Mouse (Mus musculus) testis, adult 2 months (tissue): ENCODE measurements around the gene Ak2. TPM values are rescaled to one million over a fixed set of nuclear protein-coding genes. Genes with fewer than 3 reads are reported as not detected.

Experiments
- H3K27ac ChIP-seq: fragments of 200-500 bp; 2 replicates; pipeline ENCODE4 v1.5.1; 2012; ENCODE audit warnings: low read depth, low read length; ENCODE audit not compliant: control insufficient read depth, insufficient read depth
- H3K27me3 ChIP-seq: fragments of 200-500 bp; 2 replicates; pipeline ENCODE4 v1.6.1; 2012; ENCODE audit warnings: mild to moderate bottlenecking, low read length, moderate library complexity; ENCODE audit not compliant: control insufficient read depth, insufficient read depth
- H3K36me3 ChIP-seq: fragments of 200-500 bp; 2 replicates; pipeline ENCODE4 v1.6.1; 2012; ENCODE audit warnings: mild to moderate bottlenecking, low read length; ENCODE audit not compliant: control insufficient read depth, insufficient read depth
- H3K4me1 ChIP-seq: fragments of 200-500 bp; 2 replicates; pipeline ENCODE4 v1.6.1; 2012; ENCODE audit warnings: low read length; ENCODE audit not compliant: control insufficient read depth, insufficient read depth
- H3K4me3 ChIP-seq: fragments of 200-500 bp; 2 replicates; pipeline ENCODE4 v1.5.1; 2012; ENCODE audit warnings: low read depth, mild to moderate bottlenecking, low read length, moderate library complexity, mixed read lengths; ENCODE audit not compliant: control insufficient read depth
- CTCF ChIP-seq: fragments of 200-500 bp; IDR thresholded peaks from 2 replicates; pipeline ENCODE4 v1.5.1; 2012; ENCODE audit warnings: low read depth, mild to moderate bottlenecking, inconsistent platforms, low read length, moderate library complexity; ENCODE audit not compliant: control insufficient read depth, insufficient read depth, insufficient replicate concordance
- POLR2A ChIP-seq: fragments of 200-500 bp; IDR thresholded peaks from 2 replicates; pipeline ENCODE4 v1.6.1; 2012; ENCODE audit warnings: low read depth, mild to moderate bottlenecking, inconsistent platforms, low read length, moderate library complexity; ENCODE audit not compliant: control insufficient read depth
- polyA plus RNA-seq: library from polyadenylated mRNA; depleted of rRNA; stranded (reverse); fragments of >200 nt; gene quantifications from 2 replicates; pipeline ENCODE4 v1.2.3, GENCODE M21; 2012; rRNA removed

Ak2 gene
- polyA plus RNA-seq, 1 experiment: 98.0 TPM

DNA sequence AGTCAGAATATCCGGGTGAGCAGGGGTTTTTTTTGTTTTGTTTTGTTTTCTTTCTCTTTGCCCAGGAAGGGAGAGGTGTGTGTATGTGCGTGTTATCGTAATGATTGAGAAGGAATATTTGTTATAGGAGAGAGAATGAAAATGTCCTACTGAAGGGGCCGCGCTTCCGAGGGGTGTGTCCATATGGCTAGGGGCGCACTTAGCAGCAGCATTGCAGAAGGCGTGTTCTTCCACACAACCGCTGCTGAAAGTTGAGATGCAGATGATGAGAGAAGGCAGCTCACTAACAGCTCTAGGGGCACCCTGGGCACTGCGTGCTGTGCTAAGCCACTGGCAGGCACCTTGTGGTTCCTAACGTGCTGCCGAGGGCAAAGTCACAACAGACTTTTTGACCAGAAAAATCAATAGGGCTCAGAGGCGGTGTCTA lies 67.4 kb downstream of the Ak2 start:
- no peaks in the 10 kb centered on the region for H3K27me3 ChIP-seq
- peak overlapping the region; percentile 88 for H3K4me3 ChIP-seq
- H3K27ac ChIP-seq: peak overlapping the region; percentile 19
- H3K4me1 ChIP-seq: peaks cover 5% of the 10 kb centered on the region
- no peak for TF ChIP-seq CTCF
- TF ChIP-seq POLR2A: no peak
- H3K36me3 ChIP-seq: peaks cover 2% of the 10 kb centered on the region

- H3K27me3 ChIP-seq: no peaks in the 10 kb centered on the region
- H3K36me3 ChIP-seq: peaks cover 2% of the 10 kb centered on the region
- TF ChIP-seq CTCF (no peak), POLR2A (no peak)
- H3K27ac ChIP-seq: no peak overlapping the region
- peak overlapping the region; percentile 88 for H3K4me3 ChIP-seq
- H3K4me1 ChIP-seq: peaks cover 5% of the 10 kb centered on the region
Observed at GRCm38 (mm10) chr4:129059922-129060321, 68.2 kb downstream of the Ak2 start.

Other genes starting within 250 kb of the Ak2 start
- gene A3galt2, start 236.6 kb upstream of the Ak2 start, polyA plus RNA-seq: 0.06 and 0.07 TPM in 2 replicates
- 16.0 and 16.5 TPM in 2 replicates for gene Zfp362, start 185.9 kb upstream of the Ak2 start, polyA plus RNA-seq
- 5.8 and 6.6 TPM in 2 replicates for gene Trim62, start 108.4 kb upstream of the Ak2 start, polyA plus RNA-seq
- gene Azin2, start 29.5 kb upstream of the Ak2 start, polyA plus RNA-seq: 213 and 251 TPM in 2 replicates
- gene Rnf19b, start 66.3 kb downstream of the Ak2 start, polyA plus RNA-seq: 515 and 590 TPM in 2 replicates
- 0.42 and 2.4 TPM in 2 replicates for gene Tmem54, start 113.6 kb downstream of the Ak2 start, polyA plus RNA-seq
- 9.3 and 10.2 TPM in 2 replicates for gene Hpca, start 130.1 kb downstream of the Ak2 start, polyA plus RNA-seq
- 9.1 and 11.0 TPM in 2 replicates for gene Fndc5, start 145.0 kb downstream of the Ak2 start, polyA plus RNA-seq
- gene S100pbp, start 197.8 kb downstream of the Ak2 start, polyA plus RNA-seq: 26.8 and 34.6 TPM in 2 replicates
- gene Yars, start 197.8 kb downstream of the Ak2 start, polyA plus RNA-seq: 9.5 and 11.9 TPM in 2 replicates